Mouse (Mus musculus) stomach, embryonic 16.5 days (tissue): ENCODE measurements around the gene Creld2. TPM values are rescaled to one million over a fixed set of nuclear protein-coding genes. Genes with fewer than 3 reads are reported as not detected.
"Not testable (repeated sequence)": the region's sequence is repeated elsewhere in the genome, so short reads cannot be mapped to it uniquely, and the experiment has no call there.

Experiments
- ATAC-seq: fragments of 200-750 bp; cut with Nextera tagmentation; 2 replicates; pipeline ENCODE4 v1.8.0; 2017; ENCODE audit warnings: moderate number of reproducible peaks, moderate TSS enrichment; ENCODE audit not compliant: insufficient read depth, low FRiP score
- H3K27ac ChIP-seq: fragments of 300-500 bp; sonication (generic); 2 replicates; pipeline ENCODE4 v1.5.1; 2014; ENCODE audit warnings: low read length
- H3K27me3 ChIP-seq: fragments of 300-500 bp; sonication (generic); 2 replicates; pipeline ENCODE4 v1.6.1; 2014; ENCODE audit warnings: low read length, control low read depth, mixed read lengths; ENCODE audit not compliant: control insufficient read depth, insufficient read depth
- H3K36me3 ChIP-seq: fragments of 300-500 bp; sonication (generic); 2 replicates; pipeline ENCODE4 v1.6.1; 2014; ENCODE audit warnings: low read length; ENCODE audit not compliant: control insufficient read depth, insufficient read depth
- H3K4me1 ChIP-seq: fragments of 300-500 bp; sonication (generic); 2 replicates; pipeline ENCODE4 v1.6.1; 2014; ENCODE audit warnings: low read length, control low read depth, mixed read lengths; ENCODE audit not compliant: control insufficient read depth, insufficient read depth
- H3K4me2 ChIP-seq: fragments of 300-500 bp; sonication (generic); 2 replicates; pipeline ENCODE4 v1.6.1; 2014; ENCODE audit warnings: low read depth, low read length, mixed read lengths
- H3K4me3 ChIP-seq: fragments of 300-500 bp; sonication (generic); replicated peaks from 2 replicates; pipeline ENCODE4 v1.5.1; 2014; ENCODE audit warnings: mild to moderate bottlenecking, low read length
- H3K9ac ChIP-seq: fragments of 300-500 bp; sonication (generic); 2 replicates; pipeline ENCODE4 v1.6.1; 2014; ENCODE audit warnings: low read length
- H3K9me3 ChIP-seq: fragments of 300-500 bp; sonication (generic); replicated peaks from 2 replicates; pipeline ENCODE4 v1.6.1; 2016; ENCODE audit warnings: low read length, control low read depth; ENCODE audit not compliant: control insufficient read depth
- WGBS: fragments of 180-500 bp; shearing (Covaris S2); extraction: QIAGEN DNeasy Blood & Tissue Kit; methylation state at CpG from one replicate; pipeline ENCODE4 v1.1.7; 2014; 5-methylcytosine and 5-hydroxymethylcytosine counted together
- polyA plus RNA-seq: library from polyadenylated mRNA; unstranded; fragments of >200 nt; fragmentation: Nextera tagmentation; extraction: Ambion mirVana; gene quantifications from 2 replicates; pipeline ENCODE4 v1.2.1, GENCODE M21; 2015

The Creld2 gene
- polyA plus RNA-seq, 1 experiment from 2014 or later = 105 TPM

GRCm38 (mm10) chr15:88810369-88810768, 9.1 kb upstream of the Creld2 start:
- H3K9ac ChIP-seq = no peak overlapping the region
- no peaks in the 10 kb centered on the region for H3K27me3 ChIP-seq
- H3K4me3 ChIP-seq = no peak overlapping the region
- no peaks in the 10 kb centered on the region for H3K9me3 ChIP-seq
- no peak for ATAC-seq
- H3K4me1 ChIP-seq = no peaks in the 10 kb centered on the region
- H3K27ac ChIP-seq = no peak overlapping the region
- 92% methylated on average over 2 of the region's 2 CpGs for WGBS
- peaks cover 23% of the 10 kb centered on the region for H3K36me3 ChIP-seq
- no peak overlapping the region for H3K4me2 ChIP-seq

- H3K9me3 ChIP-seq = no peaks in the 10 kb centered on the region
- H3K4me2 ChIP-seq = no peak overlapping the region
- 91% methylated on average over 3 of the region's 3 CpGs for WGBS
- peaks cover 17% of the 10 kb centered on the region for H3K36me3 ChIP-seq
- no peak overlapping the region for H3K4me3 ChIP-seq
- no peak overlapping the region for H3K27ac ChIP-seq
- H3K9ac ChIP-seq = no peak overlapping the region
- no peak for ATAC-seq
- no peaks in the 10 kb centered on the region for H3K4me1 ChIP-seq
- no peaks in the 10 kb centered on the region for H3K27me3 ChIP-seq
Measured at GRCm38 (mm10) chr15:88813262-88813661, 6.2 kb upstream of the Creld2 start.

GRCm38 (mm10) chr15:88813873-88814272, 5.6 kb upstream of the Creld2 start:
- not testable (repeated sequence) for H3K4me1 ChIP-seq, H3K9me3 ChIP-seq, H3K9ac ChIP-seq, H3K4me2 ChIP-seq, H3K4me3 ChIP-seq, ATAC-seq, H3K27ac ChIP-seq, H3K27me3 ChIP-seq
- H3K36me3 ChIP-seq = peaks cover 17% of the 10 kb centered on the region
- 98% methylated on average over 2 of the region's 2 CpGs for WGBS

GRCm38 (mm10) chr15:88814411-88815047, 4.9 kb upstream of the Creld2 start:
- H3K4me2 ChIP-seq = no peak overlapping the region
- peaks cover 17% of the 10 kb centered on the region for H3K36me3 ChIP-seq
- H3K27ac ChIP-seq = no peak overlapping the region
- no peaks in the 10 kb centered on the region for H3K4me1 ChIP-seq
- H3K4me3 ChIP-seq = no peak overlapping the region
- WGBS = 93% methylated on average over 11 of the region's 11 CpGs
- H3K27me3 ChIP-seq = no peaks in the 10 kb centered on the region
- no peaks in the 10 kb centered on the region for H3K9me3 ChIP-seq
- no peak overlapping the region for H3K9ac ChIP-seq
- no peak for ATAC-seq

GRCm38 (mm10) chr15:88815196-88815700, 4.2 kb upstream of the Creld2 start:
- ATAC-seq = no peak
- no peak overlapping the region for H3K9ac ChIP-seq
- peaks cover 17% of the 10 kb centered on the region for H3K36me3 ChIP-seq
- no peak overlapping the region for H3K27ac ChIP-seq
- WGBS = 84% methylated on average over 6 of the region's 6 CpGs
- H3K4me1 ChIP-seq = peaks cover 3% of the 10 kb centered on the region
- no peaks in the 10 kb centered on the region for H3K27me3 ChIP-seq
- H3K4me2 ChIP-seq = no peak overlapping the region
- H3K4me3 ChIP-seq = no peak overlapping the region
- H3K9me3 ChIP-seq = no peaks in the 10 kb centered on the region

GRCm38 (mm10) chr15:88819906-88820303, 459 bp downstream of the Creld2 start:
- ATAC-seq = no peak
- Histone ChIP-seq H3K4me1 (peaks cover 15% of the 10 kb centered on the region), H3K9me3 (no peaks in the 10 kb centered on the region), H3K4me3 (peak overlapping the region; percentile 85), H3K4me2 (peak overlapping the region; percentile 87), H3K27me3 (no peaks in the 10 kb centered on the region), H3K36me3 (peaks cover 5% of the 10 kb centered on the region; the same call in 1 of the 2 replicates), H3K9ac (peak overlapping the region; percentile 88), H3K27ac (no peak overlapping the region)
- whole genome bisulfite sequencing = under 1% methylated on average over 23 of the region's 23 CpGs

- H3K9me3 ChIP-seq = no peaks in the 10 kb centered on the region
- H3K4me1 ChIP-seq = peaks cover 15% of the 10 kb centered on the region
- H3K36me3 ChIP-seq = peaks cover 3% of the 10 kb centered on the region; the same call in 1 of the 2 replicates
- no peak overlapping the region for H3K27ac ChIP-seq
- no peak overlapping the region for H3K9ac ChIP-seq
- no peak for ATAC-seq
- no peak overlapping the region for H3K4me2 ChIP-seq
- no peaks in the 10 kb centered on the region for H3K27me3 ChIP-seq
- 88% methylated on average over 7 of the region's 7 CpGs for WGBS
- no peak overlapping the region for H3K4me3 ChIP-seq
Measured at GRCm38 (mm10) chr15:88821403-88821802, 2.0 kb downstream of the Creld2 start.

- H3K27ac ChIP-seq = no peak overlapping the region
- H3K9ac ChIP-seq = no peak overlapping the region
- H3K4me3 ChIP-seq = no peak overlapping the region
- no peaks in the 10 kb centered on the region for H3K27me3 ChIP-seq
- no peaks in the 10 kb centered on the region for H3K9me3 ChIP-seq
- peaks cover 3% of the 10 kb centered on the region; the same call in 1 of the 2 replicates for H3K36me3 ChIP-seq
- H3K4me1 ChIP-seq = peaks cover 15% of the 10 kb centered on the region
- no peak for ATAC-seq
- no peak overlapping the region for H3K4me2 ChIP-seq
- WGBS = 90% methylated on average over 7 of the region's 7 CpGs
Measured at GRCm38 (mm10) chr15:88822513-88822912, 3.1 kb downstream of the Creld2 start.

GRCm38 (mm10) chr15:88823376-88823775, 3.9 kb downstream of the Creld2 start:
- Histone ChIP-seq H3K9ac (no peak overlapping the region), H3K36me3 (peaks cover 3% of the 10 kb centered on the region; the same call in 1 of the 2 replicates), H3K27me3 (no peaks in the 10 kb centered on the region), H3K4me2 (no peak overlapping the region), H3K27ac (no peak overlapping the region), H3K4me1 (peaks cover 15% of the 10 kb centered on the region), H3K4me3 (no peak overlapping the region), H3K9me3 (no peaks in the 10 kb centered on the region)
- WGBS = 81% methylated on average over 5 of the region's 5 CpGs
- ATAC-seq = no peak
